Mouse (Mus musculus): ENCODE measurements around the gene Gatad2b.

The Gatad2b gene

DNA sequence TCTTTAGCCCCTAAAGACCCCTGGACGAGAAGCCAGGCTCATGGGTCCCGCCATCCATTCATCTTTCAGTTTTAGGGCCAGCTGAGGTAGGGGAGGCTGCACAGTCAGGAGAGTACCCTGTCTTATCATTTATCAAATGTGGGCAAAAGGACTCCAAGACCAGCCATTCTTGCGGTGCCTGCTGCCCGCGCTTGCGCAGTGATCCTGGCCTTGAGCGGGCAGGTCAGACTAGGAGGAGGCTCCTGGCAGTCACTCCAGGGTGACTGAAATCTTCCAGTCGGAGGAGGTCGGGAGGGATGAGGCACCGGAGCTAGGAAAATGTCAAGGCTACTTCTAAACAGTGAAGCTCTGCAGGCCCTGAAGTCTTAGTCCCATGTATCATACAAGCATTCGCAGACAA is 88.7 kb downstream of the Gatad2b start:
- DNase-seq (ENCODE audit: low spot score): no peak

DNA sequence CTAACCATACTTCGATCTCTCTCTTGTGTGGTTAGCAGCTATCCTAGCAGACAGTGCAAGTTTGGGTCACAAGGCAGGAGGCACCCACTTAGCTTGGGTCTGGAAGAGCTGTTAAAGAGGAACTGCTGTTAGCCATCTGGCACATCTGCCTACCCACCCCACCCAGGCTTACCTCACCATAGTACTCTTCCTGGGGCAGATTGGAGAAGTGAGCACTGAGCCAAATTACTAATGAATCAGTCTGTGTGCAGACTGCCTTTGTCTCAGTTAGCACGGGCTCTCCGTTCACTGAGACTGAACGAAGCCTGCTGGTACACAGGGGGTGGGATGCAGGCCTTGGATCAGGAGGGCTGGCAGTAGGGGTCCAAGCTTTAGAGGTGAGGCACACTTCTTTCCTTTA is 90.7 kb downstream of the Gatad2b start:
- DNase-seq (ENCODE audit: low spot score): no peak

GRCm38 (mm10) chr3:90384851-90385375 is 91.9 kb downstream of the Gatad2b start:
- no peak for DNase-seq (ENCODE audit: low spot score)

- no peak for DNase-seq (ENCODE audit: low spot score)
Measured at GRCm38 (mm10) chr3:90386817-90387216, 93.8 kb downstream of the Gatad2b start.

GRCm38 (mm10) chr3:90387483-90387882 is 94.5 kb downstream of the Gatad2b start:
- DNase-seq (ENCODE audit: low spot score): no peak

DNA sequence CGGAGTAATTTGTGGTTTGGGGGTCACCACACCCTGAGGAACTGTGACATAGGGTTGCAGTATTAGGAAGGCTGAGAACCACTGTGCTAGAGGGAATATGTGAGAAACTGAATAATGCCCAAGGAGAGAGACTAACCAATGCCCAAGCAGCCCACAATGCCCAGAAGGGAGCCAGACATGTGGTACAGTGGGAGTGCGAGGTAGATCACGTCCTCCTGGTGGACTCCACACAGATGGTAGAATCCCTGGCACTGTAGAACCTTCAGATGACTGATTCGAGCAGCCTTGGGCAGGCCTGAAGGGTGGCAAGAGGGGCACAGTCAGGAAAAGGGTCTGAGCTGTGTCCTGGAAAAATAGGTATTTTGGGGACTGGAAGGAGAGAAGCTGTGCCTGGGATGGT is 95.2 kb downstream of the Gatad2b start:
- no peak for DNase-seq (ENCODE audit: low spot score)

DNA sequence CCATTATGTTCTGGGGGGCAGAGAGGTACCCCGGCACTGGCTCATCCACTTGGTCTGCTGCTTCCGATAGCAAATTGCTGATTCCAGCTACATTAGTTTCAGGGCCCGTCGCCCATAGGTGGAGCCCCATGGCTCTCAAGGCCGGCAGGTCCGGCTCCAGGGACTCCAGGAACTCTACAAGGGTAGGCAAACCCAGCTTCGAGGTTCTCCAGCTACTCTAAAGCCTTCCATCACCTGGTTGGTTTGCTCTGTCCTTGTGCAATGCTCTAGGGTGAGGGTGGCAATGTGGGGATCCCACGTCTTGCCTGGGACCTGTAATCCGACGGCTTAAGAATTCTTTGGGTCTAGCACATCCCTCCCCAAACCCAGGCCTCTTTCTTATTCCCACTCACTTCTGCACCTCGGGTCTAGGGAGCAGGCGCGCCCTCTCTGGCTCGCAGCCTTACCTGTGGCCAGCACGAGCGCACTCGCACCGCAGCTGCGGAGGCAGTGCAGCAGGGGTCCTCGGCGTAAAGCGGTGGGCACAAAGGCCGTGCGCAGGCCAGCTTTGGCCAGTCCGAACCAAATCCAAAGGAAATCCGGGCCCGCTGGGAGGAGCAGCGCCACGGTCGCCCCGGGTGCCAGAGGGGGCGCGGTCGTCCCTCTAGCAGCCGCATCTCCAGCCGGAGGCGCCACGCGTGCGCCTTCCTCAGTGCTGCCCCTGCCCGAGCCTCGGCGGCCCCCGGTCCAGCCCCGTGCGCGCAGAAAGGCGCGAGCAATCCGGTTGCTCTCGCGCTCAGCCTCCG is 95.9 kb downstream of the Gatad2b start:
- no peak for DNase-seq (ENCODE audit: low spot score)

- DNase-seq (ENCODE audit: low spot score): no peak
Measured at GRCm38 (mm10) chr3:90389511-90390490, 96.8 kb downstream of the Gatad2b start, which contains the start of gene Slc27a3. TSS of gene Slc27a3 (minus strand) at chr3:90389938.

DNA sequence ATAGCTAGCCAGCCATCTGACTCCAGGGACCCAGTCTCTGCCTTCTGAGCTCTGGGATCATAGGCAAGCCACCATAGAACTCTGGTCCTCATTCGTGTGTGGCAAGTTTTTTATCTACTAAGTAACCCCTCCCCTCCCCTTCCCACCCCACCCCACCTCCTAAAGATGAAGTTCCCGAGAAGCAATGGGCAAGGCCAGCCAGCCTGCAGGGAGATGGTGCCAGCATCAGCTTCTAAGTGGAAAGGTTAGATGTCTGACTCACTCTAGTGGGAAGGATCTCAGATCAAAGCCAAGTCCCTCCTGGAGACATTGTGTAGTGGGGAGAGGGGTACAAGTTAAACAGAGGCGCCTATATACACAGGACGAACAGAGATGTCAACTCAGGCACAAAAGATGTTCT is 98.0 kb downstream of the Gatad2b start:
- DNase-seq (ENCODE audit: low spot score): no peak

DNA sequence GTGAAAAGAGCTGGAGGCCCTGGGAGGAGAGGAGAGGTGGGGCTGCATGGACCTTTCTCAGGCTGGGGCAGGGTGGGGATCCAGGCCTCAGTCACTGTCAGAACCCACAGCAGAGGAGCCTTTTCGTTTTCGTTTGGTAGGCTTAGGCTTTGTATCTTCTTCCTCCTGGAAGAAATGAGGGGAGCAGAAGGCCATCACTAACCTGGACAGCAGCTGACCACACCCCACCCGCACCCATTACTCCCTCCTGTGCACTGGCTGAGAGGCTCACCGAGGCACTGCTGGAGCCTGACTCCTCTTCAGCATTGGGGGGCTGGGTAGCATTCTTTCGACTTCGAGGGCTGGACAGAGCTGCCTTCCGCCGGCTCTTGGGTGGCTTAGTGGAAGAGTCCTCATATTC is 99.0 kb downstream of the Gatad2b start:
- DNase-seq (ENCODE audit: low spot score): no peak

- no peak for DNase-seq (ENCODE audit: low spot score)
Measured at GRCm38 (mm10) chr3:90392661-90393060, 99.7 kb downstream of the Gatad2b start.

DNA sequence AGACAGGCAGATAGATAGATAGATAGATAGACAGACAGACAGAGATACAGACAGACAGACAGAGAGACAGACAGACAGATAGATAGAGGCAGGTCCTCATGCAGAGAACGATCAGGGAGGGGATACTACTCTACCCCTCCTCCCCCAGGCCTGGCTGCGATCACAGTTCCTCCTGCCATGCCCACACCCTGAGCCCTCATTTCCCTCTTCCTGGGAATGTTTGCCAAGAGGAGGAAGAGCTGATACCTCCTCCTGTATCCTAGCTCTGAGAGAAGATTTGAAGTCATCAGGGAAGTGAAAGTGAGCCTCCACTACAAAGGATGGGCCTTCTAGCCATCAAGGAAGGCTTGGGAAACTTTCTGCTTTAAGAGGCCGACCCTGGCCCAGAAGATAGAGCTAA is 102.7 kb downstream of the Gatad2b start:
- DNase-seq (ENCODE audit: low spot score): no peak

DNA sequence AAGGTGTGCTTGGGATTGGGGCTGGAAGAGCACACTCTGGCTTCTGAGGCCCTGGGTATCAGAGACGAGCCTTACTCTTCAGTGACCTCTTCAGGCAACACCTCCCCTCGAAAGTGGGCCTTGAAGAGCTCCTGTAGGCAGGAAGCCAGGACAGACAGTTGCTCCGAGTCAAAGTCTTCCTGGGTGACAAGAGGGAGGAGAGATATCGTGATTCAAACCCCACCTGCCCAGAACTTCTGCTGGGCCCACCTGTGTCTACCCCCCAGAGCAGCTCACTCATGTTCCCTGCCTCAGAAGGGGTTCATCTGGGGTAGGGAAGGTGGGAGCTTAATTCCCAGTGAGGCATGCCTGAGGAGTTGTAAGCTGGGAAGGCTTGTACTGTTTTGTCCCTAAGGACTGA is 108.0 kb downstream of the Gatad2b start:
- no peak for DNase-seq (ENCODE audit: low spot score)

DNA sequence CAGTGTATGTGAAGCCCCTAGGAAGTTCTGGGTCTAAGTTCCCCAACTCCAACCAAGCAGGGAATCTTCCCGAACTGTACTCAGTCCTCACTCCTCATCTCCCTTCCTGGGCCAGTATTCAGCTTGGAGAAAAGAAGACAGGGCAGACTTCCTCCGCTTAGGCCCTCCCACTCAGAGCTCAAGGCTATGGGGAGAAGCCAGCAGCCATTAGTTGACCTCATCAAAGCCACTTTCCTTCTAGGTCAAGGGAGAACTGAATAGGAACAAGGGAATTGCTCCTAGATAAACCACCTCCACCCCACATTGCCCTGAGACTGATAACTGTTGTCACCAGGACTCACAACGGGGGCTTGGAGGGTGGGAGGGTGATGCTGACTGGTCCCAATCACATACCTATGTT is 111.1 kb downstream of the Gatad2b start:
- no peak for DNase-seq (ENCODE audit: low spot score)

GRCm38 (mm10) chr3:90404609-90405008 is 111.6 kb downstream of the Gatad2b start:
- no peak for DNase-seq (ENCODE audit: low spot score)

- no peak for DNase-seq (ENCODE audit: low spot score)
Measured at GRCm38 (mm10) chr3:90406414-90406813, 113.4 kb downstream of the Gatad2b start.

DNA sequence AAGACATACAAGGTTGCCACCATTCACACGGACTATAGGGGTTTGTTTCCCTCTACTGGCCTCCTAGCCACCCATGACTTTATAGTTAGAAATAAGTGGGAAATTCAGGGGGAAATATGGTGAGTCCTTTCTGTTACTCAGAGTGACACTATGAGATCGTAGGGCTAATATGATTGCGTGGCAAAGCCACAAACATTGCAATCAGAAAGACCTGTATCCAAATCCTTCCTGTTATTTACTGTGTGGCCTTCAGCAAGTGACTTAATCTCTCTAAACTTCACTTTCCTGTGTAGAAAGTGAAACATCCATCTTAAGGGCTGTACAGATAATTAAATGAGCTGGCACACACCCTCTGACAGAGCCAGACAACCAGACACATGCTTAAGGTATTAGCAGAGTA is 115.7 kb downstream of the Gatad2b start:
- DNase-seq (ENCODE audit: low spot score): no peak

DNA sequence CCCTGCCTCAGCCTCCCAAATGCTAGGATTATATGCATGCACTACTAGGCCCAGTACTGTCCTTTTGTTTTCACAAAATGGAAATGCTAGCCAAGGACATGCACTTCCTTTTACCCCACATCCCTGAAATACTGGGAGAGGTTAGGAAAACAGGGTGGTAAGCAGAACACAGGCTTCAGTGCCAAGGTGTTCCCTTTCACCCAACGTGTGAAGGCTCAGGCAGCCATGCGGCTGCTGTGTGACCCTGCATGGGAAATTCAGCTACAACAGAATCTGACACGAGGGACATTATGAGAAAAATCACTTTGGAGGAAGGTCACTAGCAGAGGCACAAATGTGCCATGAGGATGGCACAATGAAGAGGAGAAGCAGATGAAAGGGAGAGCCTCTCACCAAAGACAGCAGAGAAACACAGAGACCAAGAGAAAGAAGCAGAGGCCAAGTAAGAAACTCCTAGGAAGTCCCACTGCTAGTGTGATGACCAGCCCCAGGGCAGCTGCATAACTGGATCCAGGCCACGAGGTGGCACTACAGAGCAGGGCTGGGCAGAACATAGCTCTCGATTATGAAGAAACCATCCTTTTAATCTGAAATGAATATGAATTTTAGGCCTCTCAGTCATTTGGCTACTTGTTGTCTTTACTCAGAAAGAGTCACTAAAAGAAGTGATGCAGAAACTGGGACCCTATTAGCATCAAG is 119.5 kb downstream of the Gatad2b start:
- no peak for DNase-seq (ENCODE audit: low spot score)

DNA sequence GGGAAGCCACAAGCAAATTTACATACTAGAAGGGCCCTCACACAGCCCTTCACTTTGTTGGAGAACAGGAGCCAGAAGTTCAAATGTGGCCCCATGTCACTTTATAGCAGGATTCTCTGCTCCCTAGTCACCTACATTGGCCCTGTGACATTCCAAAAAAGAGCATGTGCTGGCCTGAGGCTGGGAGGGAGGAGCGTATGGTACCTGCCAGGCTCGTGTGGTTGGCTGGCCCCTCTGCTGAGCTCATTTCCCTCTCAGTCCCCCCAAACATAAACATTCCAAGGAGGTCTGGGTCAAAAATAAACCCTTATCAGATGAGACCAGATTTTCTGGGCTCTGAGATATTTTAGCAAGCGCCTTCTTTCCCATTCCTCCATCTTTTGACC is 120.0 kb downstream of the Gatad2b start:
- DNase-seq (ENCODE audit: low spot score): no peak

All from left cerebral cortex, adult 11 months (tissue).